Mouse (Mus musculus): Measurements from ENCODE around the gene Trim15. TPM values are rescaled to one million over a fixed set of nuclear protein-coding genes. Genes with fewer than 3 reads are reported as not detected.
"Not testable (repeated sequence)": the region's sequence is repeated elsewhere in the genome, so short reads cannot be mapped to it uniquely, and the experiment has no call there.

Gene Trim15
- total and polyA plus RNA-seq, 2 experiments from 2014 or later: 0.27 to 0.73 TPM

GRCm38 (mm10) chr17:36830470-36830869 is 36.5 kb downstream of the Trim15 start:
- TF ChIP-seq CTCF (IDR thresholded peaks at IDR 0.05): no peak

DNA sequence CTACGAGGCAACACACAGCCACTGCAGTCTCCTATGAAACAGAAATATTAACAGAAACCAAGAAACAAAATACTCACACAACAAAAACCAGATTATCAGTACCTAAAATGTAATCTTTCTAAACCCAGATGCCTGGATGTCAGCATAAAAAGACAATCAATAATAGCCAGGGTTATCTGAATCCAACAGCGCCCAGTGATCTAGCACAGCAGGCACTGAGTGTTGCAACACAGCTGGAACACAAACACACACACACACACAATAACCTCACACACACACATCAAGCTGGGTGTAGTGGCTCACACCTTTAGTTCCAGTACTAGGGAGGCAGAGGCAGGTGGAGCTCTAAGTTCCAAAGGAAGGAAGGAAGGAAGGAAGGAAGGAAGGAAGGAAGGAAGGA is 38.5 kb downstream of the Trim15 start:
- Histone ChIP-seq H3K36me3 (ENCODE audit: insufficient read depth, low read length) (no peaks in the 10 kb centered on the region), H3K4me2 (ENCODE audit: low read depth, low read length, poor library complexity, severe bottlenecking) (no peak overlapping the region), H3K27ac (ENCODE audit: low read depth, low read length) (no peak overlapping the region), H3K4me3 (ENCODE audit: low read depth, low read length) (no peak overlapping the region), H3K27me3 (ENCODE audit: insufficient read depth, low read length) (no peaks in the 10 kb centered on the region), H3K9me3 (ENCODE audit: low read length) (no peaks in the 10 kb centered on the region), H3K4me1 (ENCODE audit: insufficient read depth, low read length) (no peaks in the 10 kb centered on the region), H3K9ac (replicated peaks; ENCODE audit: low read length, poor library complexity, severe bottlenecking) (no peak overlapping the region)
- TF ChIP-seq CTCF (IDR thresholded peaks at IDR 0.05): no peak
- 87% methylated on average over 2 of the region's 2 CpGs for WGBS
- no peak for ATAC-seq (ENCODE audit: low FRiP score)
- DNase-seq (ENCODE audit: low spot score): no peak

More at GRCm38 (mm10) chr17:36830470-36830869, 36.5 kb downstream of the Trim15 start:
- DNase-seq (ENCODE audit: low spot score) (no peak), ATAC-seq (ENCODE audit: low FRiP score) (no peak)
- Histone ChIP-seq H3K9me3 (ENCODE audit: low read length) (no peaks in the 10 kb centered on the region), H3K4me3 (ENCODE audit: low read depth, low read length) (no peak overlapping the region), H3K27me3 (ENCODE audit: insufficient read depth, low read length) (no peaks in the 10 kb centered on the region), H3K36me3 (ENCODE audit: insufficient read depth, low read length) (no peaks in the 10 kb centered on the region), H3K4me1 (ENCODE audit: insufficient read depth, low read length) (no peaks in the 10 kb centered on the region), H3K4me2 (ENCODE audit: low read depth, low read length, poor library complexity, severe bottlenecking) (no peak overlapping the region), H3K27ac (ENCODE audit: low read depth, low read length) (no peak overlapping the region), H3K9ac (replicated peaks; ENCODE audit: low read length, poor library complexity, severe bottlenecking) (no peak overlapping the region)
- 78% methylated on average over 3 of the region's 3 CpGs for WGBS

DNA sequence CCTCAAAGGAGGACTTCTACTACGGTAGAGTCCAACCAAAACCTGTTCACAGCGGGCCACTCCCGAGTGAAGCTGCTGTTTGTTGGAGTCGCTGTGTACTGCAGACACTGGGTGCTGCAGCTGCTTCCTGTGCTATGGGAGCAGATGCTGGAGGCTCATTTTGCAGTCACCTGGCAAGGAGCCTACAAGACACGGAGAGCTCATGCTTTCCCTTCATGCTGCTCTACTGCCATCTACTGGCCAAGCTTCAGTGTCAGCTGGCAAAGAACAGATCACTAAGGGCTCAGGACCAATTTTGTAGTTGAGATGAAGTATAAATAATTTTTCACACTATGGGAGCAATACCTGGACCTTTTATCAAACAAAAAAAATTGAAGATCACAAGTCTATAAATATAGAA is 41.0 kb downstream of the Trim15 start:
- WGBS: 11% methylated on average over 5 of the region's 5 CpGs
- TF ChIP-seq CTCF (IDR thresholded peaks at IDR 0.05): peak; percentile 88
- not testable (repeated sequence) for H3K4me1 ChIP-seq (ENCODE audit: insufficient read depth, low read length); H3K27ac ChIP-seq (ENCODE audit: low read depth, low read length); H3K4me2 ChIP-seq (ENCODE audit: low read depth, low read length, poor library complexity, severe bottlenecking); H3K9me3 ChIP-seq (ENCODE audit: low read length); H3K4me3 ChIP-seq (ENCODE audit: low read depth, low read length); H3K27me3 ChIP-seq (ENCODE audit: insufficient read depth, low read length); H3K36me3 ChIP-seq (ENCODE audit: insufficient read depth, low read length); H3K9ac ChIP-seq (replicated peaks; ENCODE audit: low read length, poor library complexity, severe bottlenecking)
- DNase-seq (ENCODE audit: low spot score) (peak; percentile 96), ATAC-seq (ENCODE audit: low FRiP score) (peak; percentile 84)

GRCm38 (mm10) chr17:36825525-36825924 is 41.5 kb downstream of the Trim15 start:
- no peaks in the 10 kb centered on the region for H3K27me3 ChIP-seq (ENCODE audit: insufficient read depth, low read length)
- H3K4me2 ChIP-seq (ENCODE audit: low read depth, low read length, poor library complexity, severe bottlenecking): no peak overlapping the region
- H3K27ac ChIP-seq (ENCODE audit: low read depth, low read length): no peak overlapping the region
- DNase-seq (ENCODE audit: low spot score): peak; percentile 82
- H3K9ac ChIP-seq (replicated peaks; ENCODE audit: low read length, poor library complexity, severe bottlenecking): no peak overlapping the region
- peak; percentile 66 for TF ChIP-seq CTCF (IDR thresholded peaks at IDR 0.05)
- H3K36me3 ChIP-seq (ENCODE audit: insufficient read depth, low read length): no peaks in the 10 kb centered on the region
- H3K9me3 ChIP-seq (ENCODE audit: low read length): no peaks in the 10 kb centered on the region
- WGBS: 31% methylated on average over 4 of the region's 4 CpGs
- H3K4me3 ChIP-seq (ENCODE audit: low read depth, low read length): no peak overlapping the region
- no peaks in the 10 kb centered on the region for H3K4me1 ChIP-seq (ENCODE audit: insufficient read depth, low read length)
- peak; percentile 87 for ATAC-seq (ENCODE audit: low FRiP score)

DNA sequence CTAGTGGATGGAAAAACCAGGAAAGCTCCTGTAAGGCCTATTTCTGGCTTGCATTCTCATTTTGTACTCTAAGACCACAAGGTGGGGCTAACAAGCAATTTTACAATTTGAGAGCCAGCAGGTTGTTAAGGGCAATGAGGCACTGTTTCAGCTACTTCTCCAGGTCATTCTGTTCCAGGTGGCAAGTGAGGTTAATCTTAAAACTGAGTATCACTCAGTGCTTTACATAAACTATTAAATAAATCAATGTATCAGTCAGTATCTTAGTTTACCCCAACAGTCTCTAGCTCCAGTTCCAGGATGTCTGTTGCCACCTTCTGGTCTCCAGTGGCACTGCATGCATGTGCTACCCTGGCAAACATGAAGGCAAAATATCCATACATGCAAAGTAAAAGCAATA is 43.0 kb downstream of the Trim15 start:
- TF ChIP-seq CTCF (IDR thresholded peaks at IDR 0.05): peak; percentile 81
- Histone ChIP-seq H3K27me3 (ENCODE audit: insufficient read depth, low read length) (no peaks in the 10 kb centered on the region), H3K4me3 (ENCODE audit: low read depth, low read length) (no peak overlapping the region), H3K27ac (ENCODE audit: low read depth, low read length) (no peak overlapping the region), H3K4me1 (ENCODE audit: insufficient read depth, low read length) (no peaks in the 10 kb centered on the region), H3K36me3 (ENCODE audit: insufficient read depth, low read length) (no peaks in the 10 kb centered on the region), H3K9me3 (ENCODE audit: low read length) (no peaks in the 10 kb centered on the region), H3K9ac (replicated peaks; ENCODE audit: low read length, poor library complexity, severe bottlenecking) (no peak overlapping the region), H3K4me2 (ENCODE audit: low read depth, low read length, poor library complexity, severe bottlenecking) (no peak overlapping the region)
- DNase-seq (ENCODE audit: low spot score) (peak; percentile 58), ATAC-seq (ENCODE audit: low FRiP score) (no peak)

GRCm38 (mm10) chr17:36811871-36812270 is 55.1 kb downstream of the Trim15 start, which contains the start of gene H2-M10.6:
Gene H2-M10.6 (plus strand): TSS chr17:36812171.
- H3K27me3 ChIP-seq (ENCODE audit: insufficient read depth, low read length): no peaks in the 10 kb centered on the region
- no peak within 1 kb of the TSS for H3K9ac ChIP-seq (replicated peaks; ENCODE audit: low read length, poor library complexity, severe bottlenecking)
- TF ChIP-seq CTCF (IDR thresholded peaks at IDR 0.05): no peak
- no peaks in the 10 kb centered on the region for H3K9me3 ChIP-seq (ENCODE audit: low read length)
- H3K27ac ChIP-seq (ENCODE audit: low read depth, low read length): no peak within 1 kb of the TSS
- DNase-seq (ENCODE audit: low spot score) (no peak), ATAC-seq (ENCODE audit: low FRiP score) (no peak)
- H3K4me1 ChIP-seq (ENCODE audit: insufficient read depth, low read length): no peaks in the 10 kb centered on the region
- no peak within 1 kb of the TSS for H3K4me2 ChIP-seq (ENCODE audit: low read depth, low read length, poor library complexity, severe bottlenecking)
- H3K36me3 ChIP-seq (ENCODE audit: insufficient read depth, low read length): no peaks in the 10 kb centered on the region
- no peak within 1 kb of the TSS for H3K4me3 ChIP-seq (ENCODE audit: low read depth, low read length)

Other genes with a start within 250 kb of the Trim15 start
- not detected in 2 replicates for gene H2-M9, start 224.5 kb downstream of the Trim15 start, total RNA-seq (2014; rRNA removed)
- not detected in 2 replicates for gene H2-M9, start 224.5 kb downstream of the Trim15 start, polyA plus RNA-seq (2015; fragmentation: Nextera tagmentation; extraction: Ambion mirVana)
- not detected in 2 replicates for gene H2-M1, start 195.0 kb downstream of the Trim15 start, total RNA-seq (2014; rRNA removed)
- not detected in 2 replicates for gene H2-M1, start 195.0 kb downstream of the Trim15 start, polyA plus RNA-seq (2015; fragmentation: Nextera tagmentation; extraction: Ambion mirVana)
- gene H2-M10.5, start 94.3 kb downstream of the Trim15 start, total RNA-seq (2014; rRNA removed): not detected in 2 replicates
- not detected in 2 replicates for gene H2-M10.5, start 94.3 kb downstream of the Trim15 start, polyA plus RNA-seq (2015; fragmentation: Nextera tagmentation; extraction: Ambion mirVana)
- gene H2-M10.6, start 55.0 kb downstream of the Trim15 start, total RNA-seq (2014; rRNA removed): not detected in 2 replicates
- gene H2-M10.6, start 55.0 kb downstream of the Trim15 start, polyA plus RNA-seq (2015; fragmentation: Nextera tagmentation; extraction: Ambion mirVana): not detected in 2 replicates
- gene Trim26, start 30.1 kb downstream of the Trim15 start, total RNA-seq (2014; rRNA removed): 29.8 and 31.4 TPM in 2 replicates
- gene Trim26, start 30.1 kb downstream of the Trim15 start, polyA plus RNA-seq (2015; fragmentation: Nextera tagmentation; extraction: Ambion mirVana): 37.9 and 44.3 TPM in 2 replicates
- gene Trim10, start 2.4 kb upstream of the Trim15 start, total RNA-seq (2014; rRNA removed): 0.22 and 0.24 TPM in 2 replicates
- gene Trim10, start 2.4 kb upstream of the Trim15 start, polyA plus RNA-seq (2015; fragmentation: Nextera tagmentation; extraction: Ambion mirVana): 0.16 and 0.17 TPM in 2 replicates
- gene Trim40, start 22.9 kb upstream of the Trim15 start, total RNA-seq (2014; rRNA removed): not detected in 2 replicates
- gene Trim40, start 22.9 kb upstream of the Trim15 start, polyA plus RNA-seq (2015; fragmentation: Nextera tagmentation; extraction: Ambion mirVana): 0.19 and 0.25 TPM in 2 replicates
- not detected in 2 replicates for gene Trim31, start 30.9 kb upstream of the Trim15 start, total RNA-seq (2014; rRNA removed)
- not detected in 2 replicates for gene Trim31, start 30.9 kb upstream of the Trim15 start, polyA plus RNA-seq (2015; fragmentation: Nextera tagmentation; extraction: Ambion mirVana)
- gene Rnf39, start 75.7 kb upstream of the Trim15 start, total RNA-seq (2014; rRNA removed): 3.9 TPM in 2 replicates
- 2.8 and 3.3 TPM in 2 replicates for gene Rnf39, start 75.7 kb upstream of the Trim15 start, polyA plus RNA-seq (2015; fragmentation: Nextera tagmentation; extraction: Ambion mirVana)
- 54.0 and 64.5 TPM in 2 replicates for gene Ppp1r11, start 84.5 kb upstream of the Trim15 start, total RNA-seq (2014; rRNA removed)
- 143 and 166 TPM in 2 replicates for gene Ppp1r11, start 84.5 kb upstream of the Trim15 start, polyA plus RNA-seq (2015; fragmentation: Nextera tagmentation; extraction: Ambion mirVana)
- gene Znrd1, start 91.3 kb upstream of the Trim15 start, total RNA-seq (2014; rRNA removed): 31.6 and 37.1 TPM in 2 replicates
- gene Znrd1, start 91.3 kb upstream of the Trim15 start, polyA plus RNA-seq (2015; fragmentation: Nextera tagmentation; extraction: Ambion mirVana): 42.4 and 43.7 TPM in 2 replicates
- gene Znrd1as, start 91.4 kb upstream of the Trim15 start, total RNA-seq (2014; rRNA removed): 2.1 and 3.5 TPM in 2 replicates
- 2.8 and 3.0 TPM in 2 replicates for gene Znrd1as, start 91.4 kb upstream of the Trim15 start, polyA plus RNA-seq (2015; fragmentation: Nextera tagmentation; extraction: Ambion mirVana)
- gene 2410137M14Rik, start 114.0 kb upstream of the Trim15 start, total RNA-seq (2014; rRNA removed): not detected in 2 replicates
- 0.39 and 0.52 TPM in 2 replicates for gene 2410137M14Rik, start 114.0 kb upstream of the Trim15 start, polyA plus RNA-seq (2015; fragmentation: Nextera tagmentation; extraction: Ambion mirVana)
- 2.0 and 4.3 TPM in 2 replicates for gene H2-M5, start 122.3 kb upstream of the Trim15 start, total RNA-seq (2014; rRNA removed)
- gene H2-M5, start 122.3 kb upstream of the Trim15 start, polyA plus RNA-seq (2015; fragmentation: Nextera tagmentation; extraction: Ambion mirVana): 1.3 and 1.6 TPM in 2 replicates
- 140 and 182 TPM in 2 replicates for gene Zfp57, start 134.0 kb upstream of the Trim15 start, total RNA-seq (2014; rRNA removed)
- gene Zfp57, start 134.0 kb upstream of the Trim15 start, polyA plus RNA-seq (2015; fragmentation: Nextera tagmentation; extraction: Ambion mirVana): 166 and 171 TPM in 2 replicates
- not detected in 2 replicates for gene Mog, start 156.2 kb upstream of the Trim15 start, total RNA-seq (2014; rRNA removed)
- gene Mog, start 156.2 kb upstream of the Trim15 start, polyA plus RNA-seq (2015; fragmentation: Nextera tagmentation; extraction: Ambion mirVana): 0.95 and 1.1 TPM in 2 replicates
- gene Gabbr1, start 178.8 kb upstream of the Trim15 start, total RNA-seq (2014; rRNA removed): 633 and 639 TPM in 2 replicates
- gene Gabbr1, start 178.8 kb upstream of the Trim15 start, polyA plus RNA-seq (2015; fragmentation: Nextera tagmentation; extraction: Ambion mirVana): 111 and 116 TPM in 2 replicates
- not detected in 2 replicates for gene Olfr90, start 221.3 kb upstream of the Trim15 start, total RNA-seq (2014; rRNA removed)
- not detected in 2 replicates for gene Olfr90, start 221.3 kb upstream of the Trim15 start, polyA plus RNA-seq (2015; fragmentation: Nextera tagmentation; extraction: Ambion mirVana)
- not detected in 2 replicates for gene Olfr91, start 231.1 kb upstream of the Trim15 start, total RNA-seq (2014; rRNA removed)
- not detected in 2 replicates for gene Olfr91, start 231.1 kb upstream of the Trim15 start, polyA plus RNA-seq (2015; fragmentation: Nextera tagmentation; extraction: Ambion mirVana)

All from midbrain, postnatal 0 days (tissue).